Mouse (Mus musculus) Patski (cell line): ENCODE results near the gene Plk5. TPM values are rescaled to one million over a fixed set of nuclear protein-coding genes. Genes with fewer than 3 reads are reported as not detected.

Experiments used
- ATAC-seq: fragments of 100-300 bp; one replicate; pipeline ENCODE4 v1.8.0; 2021
- CTCF ChIA-PET: fragments of 350-600 bp; sonication (Branson Sonifier 250); formaldehyde crosslinking; loops from one replicate; lab custom pipeline; 2022; ENCODE audit warnings: inconsistent platforms; lab: Charles Lee
- POLR2A ChIA-PET: fragments of 350-600 bp; sonication (Branson Sonifier 250); formaldehyde crosslinking; loops from one replicate; lab custom pipeline; 2022; ENCODE audit warnings: antibody characterized with exemption, inconsistent platforms; lab: Charles Lee
- DNase-seq: peaks from one replicate; pipeline ENCODE4 v3.0.0-alpha.2; 2011; ENCODE audit warnings: low read depth, low spot score
- H3K27me3 ChIP-seq: fragments of 371-371 bp; one replicate; pipeline ENCODE4 v1.5.1; 2021
- CTCF ChIP-seq: fragments of 100-300 bp; IDR thresholded peaks from one replicate; pipeline ENCODE4 v1.5.1; 2021
- in situ Hi-C: fragments of 300-500 bp; cut with MboI; formaldehyde crosslinking; loops from 3 replicates; pipeline ENCODE4 v1.11.1; 2018; ENCODE audit warnings: low pct_unique_long_range_greater_than_20kb, mixed read lengths
- polyA plus RNA-seq: library from polyadenylated mRNA; unstranded; gene quantifications from one replicate; pipeline ENCODE4 v1.2.3, GENCODE M21; 2021

Plk5 gene
- polyA plus RNA-seq, 1 experiment from 2014 or later: 0.62 TPM

GRCm38 (mm10) chr10:80321670-80322581, 34.3 kb upstream of the Plk5 start:
- no peak for DNase-seq
- in situ Hi-C loops: no loop called here
- TF ChIP-seq CTCF: no peak
- H3K27me3 ChIP-seq: no peaks in the 10 kb centered on the region
- POLR2A ChIA-PET: no interaction called here
- ATAC-seq: no peak
- CTCF ChIA-PET: no interaction called here

- TF ChIP-seq CTCF: no peak
- H3K27me3 ChIP-seq: no peaks in the 10 kb centered on the region
- ATAC-seq: no peak
- in situ Hi-C loops: no loop called here
- ChIA-PET CTCF (no interaction called here), POLR2A (no interaction called here)
- DNase-seq: no peak
Measured at GRCm38 (mm10) chr10:80322811-80323211, 33.4 kb upstream of the Plk5 start.

DNA sequence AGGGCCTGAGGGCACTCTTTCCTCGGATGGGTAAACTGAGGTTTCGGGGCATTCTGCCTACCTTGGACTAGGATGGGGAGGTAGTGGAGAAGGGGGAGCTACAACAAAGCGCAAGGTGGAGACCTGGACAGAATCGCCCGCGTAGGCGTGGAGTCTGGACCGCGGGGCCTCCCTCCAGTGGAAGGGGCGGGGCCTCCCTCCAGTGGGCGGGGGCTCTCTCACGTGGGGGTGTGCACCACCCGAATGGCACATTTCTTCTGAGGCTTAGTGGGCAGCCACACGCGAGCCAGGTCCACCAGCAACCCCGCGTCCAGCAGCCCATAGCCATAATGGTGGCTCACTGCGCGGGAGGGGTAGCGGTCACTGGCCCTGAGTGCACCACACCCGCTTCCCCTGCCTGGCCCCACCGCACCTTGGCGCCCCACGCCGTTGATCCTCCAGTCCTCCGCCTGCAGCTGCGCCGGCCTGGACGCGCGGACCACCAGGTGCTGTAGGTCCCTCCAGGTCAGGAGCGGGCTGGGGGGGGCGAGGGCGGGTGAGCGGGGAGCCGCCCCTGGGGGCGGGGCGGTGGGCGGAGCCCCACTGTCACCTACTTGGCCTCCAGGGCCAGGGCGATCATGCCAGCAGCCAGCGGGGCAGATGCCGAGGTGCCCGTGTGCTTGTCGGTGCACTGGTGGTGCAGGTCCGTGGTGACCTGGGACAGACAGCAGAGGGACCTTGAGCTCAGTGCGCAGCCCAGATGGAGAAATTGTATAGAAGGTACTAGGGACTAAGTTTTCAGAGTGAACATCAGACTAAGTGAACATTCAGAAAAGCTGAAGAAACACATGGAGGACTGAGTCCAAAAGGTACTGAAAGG, 32.8 kb upstream of the Plk5 start:
- POLR2A ChIA-PET: no interaction called here
- DNase-seq: no peak
- in situ Hi-C loops: no loop called here
- ATAC-seq: peak; percentile 38
- CTCF ChIA-PET: interaction anchor here (1.2 kb wide), 1 partner anchor 57 kb away, joined by 3 read pairs; no protein-coding TSS in a partner anchor
- H3K27me3 ChIP-seq: no peaks in the 10 kb centered on the region
- TF ChIP-seq CTCF: no peak

DNA sequence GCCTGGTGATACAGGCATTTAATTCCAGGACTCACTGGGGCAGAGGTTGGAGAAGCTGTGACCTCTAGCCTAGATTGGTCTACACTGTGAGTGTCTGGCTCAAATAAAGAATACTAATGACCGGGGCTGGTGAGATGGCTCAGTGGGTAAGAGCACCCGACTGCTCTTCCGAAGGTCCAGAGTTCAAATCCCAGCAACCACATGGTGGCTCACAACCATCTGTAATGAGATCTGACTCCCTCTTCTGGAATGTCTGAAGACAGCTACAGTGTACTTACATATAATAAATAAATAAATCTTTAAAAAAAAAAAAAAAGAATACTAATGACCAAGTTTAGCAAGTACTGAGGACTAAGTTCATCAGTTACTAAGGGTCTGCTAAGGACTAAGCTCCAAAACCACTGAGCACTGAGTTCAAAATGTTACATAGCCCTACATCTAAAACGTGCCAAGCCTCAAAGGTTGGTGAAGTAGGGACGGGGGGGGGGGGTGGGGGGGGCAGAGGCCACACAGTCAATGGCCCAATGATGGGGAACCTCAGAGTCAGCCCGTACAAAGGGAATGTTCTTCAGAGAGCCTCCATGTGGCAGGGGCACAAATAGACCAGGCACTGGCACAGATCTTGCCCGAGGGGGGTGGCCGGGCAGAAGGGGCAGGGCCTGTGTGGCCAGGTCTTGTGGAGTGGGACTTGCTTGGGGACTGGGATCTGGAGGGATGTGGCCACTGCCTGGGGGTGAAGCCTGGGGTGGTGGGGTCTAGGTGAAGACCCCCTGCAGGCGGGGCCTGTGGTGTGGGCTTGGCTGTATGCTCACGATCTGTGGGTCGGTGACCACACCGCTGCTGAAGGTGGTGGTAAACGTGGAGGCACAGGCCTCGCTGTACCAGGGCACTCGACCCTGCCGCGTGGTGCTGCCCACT, 31.9 kb upstream of the Plk5 start:
- no peak for DNase-seq
- CTCF ChIA-PET: interaction anchor here (1.2 kb wide), 1 partner anchor 58 kb away, joined by 3 read pairs; no protein-coding TSS in a partner anchor
- no peak for ATAC-seq
- in situ Hi-C loops: no loop called here
- H3K27me3 ChIP-seq: no peaks in the 10 kb centered on the region
- POLR2A ChIA-PET: interaction anchor here (0.6 kb wide), 1 partner anchor 32 kb away, joined by 3 read pairs; the partner anchor contains the start of gene Rps15
- no peak for TF ChIP-seq CTCF

DNA sequence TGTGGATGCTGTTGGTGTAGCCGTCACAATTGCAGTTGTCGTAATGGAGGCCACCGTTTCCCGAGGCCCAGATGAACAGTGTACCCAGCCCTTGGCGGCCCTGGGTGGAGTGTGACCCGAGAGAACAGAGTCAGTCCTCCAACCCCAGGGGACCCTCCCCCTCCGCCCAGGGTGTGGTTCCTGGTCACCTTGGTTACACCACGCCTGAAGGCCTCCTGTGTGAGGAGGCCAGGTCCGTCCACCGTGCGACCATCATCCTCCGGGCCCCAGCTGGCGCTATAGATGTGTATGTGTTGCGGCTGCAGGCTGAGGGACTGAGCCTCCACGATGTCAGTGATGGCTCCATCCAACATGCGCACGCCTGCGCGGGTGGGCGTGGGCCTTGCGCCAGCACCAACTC, 31.2 kb upstream of the Plk5 start:
- no peak for TF ChIP-seq CTCF
- DNase-seq: no peak
- POLR2A ChIA-PET: interaction anchor here (0.6 kb wide), 1 partner anchor 178 kb away, joined by 3 read pairs; no protein-coding TSS in a partner anchor
- no peak for ATAC-seq
- no peaks in the 10 kb centered on the region for H3K27me3 ChIP-seq
- CTCF ChIA-PET: interaction anchor here (2.1 kb wide), 1 partner anchor 16 kb away, joined by 5 read pairs; no protein-coding TSS in a partner anchor
- in situ Hi-C loops: no loop called here

DNA sequence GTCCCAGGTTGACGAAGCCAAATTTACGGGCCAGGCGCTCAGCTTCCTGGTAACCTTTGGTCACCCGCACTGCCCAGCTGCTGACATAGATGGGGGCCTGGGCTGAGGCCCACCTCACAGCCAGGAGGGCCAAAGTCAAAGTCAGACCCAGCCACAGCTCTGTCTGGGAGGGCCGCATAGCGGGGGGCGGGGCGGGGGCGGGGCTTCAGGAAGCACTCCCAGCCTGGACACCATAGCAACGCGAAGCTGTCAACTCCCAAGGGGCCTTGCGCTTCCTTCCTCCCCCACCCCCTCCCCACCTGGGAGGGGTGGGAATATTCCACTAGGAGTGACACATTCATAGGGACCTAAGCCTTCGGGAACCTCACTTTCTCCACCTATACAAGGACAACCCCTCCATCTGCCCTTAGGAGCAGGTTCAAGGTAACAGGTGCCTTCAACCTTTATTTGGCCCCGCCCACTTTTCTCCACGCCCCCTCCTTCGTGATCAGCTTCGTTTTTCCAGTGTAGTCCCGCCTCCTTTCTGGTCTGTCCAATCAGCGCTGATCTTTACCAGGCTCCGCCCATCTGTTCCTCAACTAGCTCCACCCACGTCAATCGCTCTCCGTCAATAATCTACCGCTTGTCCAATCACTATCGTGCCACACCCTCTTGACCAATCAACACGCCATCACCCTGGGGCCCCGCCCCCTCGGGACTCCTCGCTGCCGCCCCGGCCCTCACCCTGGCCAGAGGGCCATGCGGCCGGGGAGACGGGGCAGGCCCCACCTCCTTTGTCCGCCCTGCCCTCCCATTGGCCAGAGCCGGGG, 26.8 kb upstream of the Plk5 start, which contains the start of the genes Pcsk4 and Reep6:
Gene Pcsk4 (minus strand): TSS at position 226 of the 809 bp plus-strand sequence.
Gene Reep6 (plus strand): TSS at position 681 of the 809 bp plus-strand sequence.
- TF ChIP-seq CTCF: no peak
- ChIA-PET POLR2A (no interaction called here), CTCF (interaction anchor here (0.8 kb wide), 1 partner anchor 11 kb away, joined by 3 read pairs; no protein-coding TSS in a partner anchor)
- DNase-seq (peak; percentile 95), ATAC-seq (peak; percentile 86)
- in situ Hi-C loops: no loop called here
- H3K27me3 ChIP-seq: no peaks in the 10 kb centered on the region

GRCm38 (mm10) chr10:80330084-80330483, 26.2 kb upstream of the Plk5 start:
- no peak for ATAC-seq
- CTCF ChIA-PET: interaction anchor here (0.8 kb wide), 1 partner anchor 10 kb away, joined by 3 read pairs; no protein-coding TSS in a partner anchor
- POLR2A ChIA-PET: no interaction called here
- DNase-seq: no peak
- TF ChIP-seq CTCF: no peak
- in situ Hi-C loops: no loop called here
- H3K27me3 ChIP-seq: no peaks in the 10 kb centered on the region

DNA sequence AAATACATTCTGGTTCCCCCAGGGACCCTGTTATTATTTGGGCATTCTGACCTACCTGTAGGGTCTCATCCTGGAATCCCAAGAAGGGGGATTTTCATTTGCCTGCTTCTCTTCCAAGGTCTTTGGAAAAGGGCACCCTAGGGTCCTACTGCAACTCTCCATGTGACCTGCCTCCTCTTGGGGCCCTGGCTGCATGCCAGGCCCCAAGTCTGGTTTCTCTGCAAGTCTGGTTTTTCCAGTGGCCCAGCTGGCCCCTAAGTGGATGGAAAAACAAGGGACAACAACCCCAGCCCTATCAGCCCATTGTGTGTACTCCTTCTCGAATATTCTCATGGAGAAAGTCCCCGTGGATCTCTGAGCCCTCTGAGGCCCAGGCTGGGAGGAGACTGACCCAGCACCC, 25.4 kb upstream of the Plk5 start:
- CTCF ChIA-PET: interaction anchor here (1.1 kb wide), 1 partner anchor 9 kb away, joined by 3 read pairs; no protein-coding TSS in a partner anchor
- DNase-seq: no peak
- in situ Hi-C loops: no loop called here

More for the DNA sequence above, 25.4 kb upstream of the Plk5 start:
- no peak for TF ChIP-seq CTCF
- no peak for ATAC-seq
- H3K27me3 ChIP-seq: no peaks in the 10 kb centered on the region
- POLR2A ChIA-PET: no interaction called here
